Mouse (Mus musculus): Measurements from ENCODE around the gene Cabin1. TPM values are rescaled to one million over a fixed set of nuclear protein-coding genes. Genes with fewer than 3 reads are reported as not detected.

The Cabin1 gene
- polyA plus RNA-seq, 1 experiment from 2014 or later = 14.3 TPM

DNA sequence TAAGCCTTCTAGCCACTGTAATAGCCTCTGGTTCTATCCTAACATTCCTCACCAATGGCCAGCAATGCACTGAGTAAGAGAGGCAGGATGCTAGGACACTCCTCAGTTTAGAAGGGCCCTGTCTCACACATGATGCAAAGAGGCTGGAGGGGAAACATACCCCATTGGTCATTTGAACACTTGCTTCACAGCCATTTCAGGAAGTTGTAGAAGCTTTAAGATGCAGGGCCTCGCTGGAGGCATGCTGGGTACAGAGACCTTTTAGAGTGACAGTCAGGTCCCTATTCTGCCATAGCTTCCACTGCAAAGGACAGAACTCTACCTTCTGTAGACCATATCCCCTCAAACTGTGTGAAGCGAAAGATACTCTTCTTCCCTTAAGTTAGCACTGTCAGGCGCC lies 66.4 kb downstream of the Cabin1 start:
- Histone ChIP-seq H3K9me3 (replicated peaks) (no peaks in the 10 kb centered on the region), H3K36me3 (replicated peaks) (peaks cover 80% of the 10 kb centered on the region), H3K9ac (peak overlapping the region; percentile 56), H3K4me1 (replicated peaks) (peaks cover 77% of the 10 kb centered on the region), H3K4me3 (replicated peaks) (peak overlapping the region; percentile 53), H3K27me3 (no peaks in the 10 kb centered on the region), H3K4me2 (peak overlapping the region; percentile 74), H3K27ac (replicated peaks) (peak overlapping the region; percentile 99)
- peak; percentile 5; the same call in 1 of the 2 replicates for ATAC-seq (ENCODE audit: insufficient read depth)
- WGBS (ENCODE audit: insufficient replicate concordance) = 49% methylated on average over 3 of the region's 3 CpGs

DNA sequence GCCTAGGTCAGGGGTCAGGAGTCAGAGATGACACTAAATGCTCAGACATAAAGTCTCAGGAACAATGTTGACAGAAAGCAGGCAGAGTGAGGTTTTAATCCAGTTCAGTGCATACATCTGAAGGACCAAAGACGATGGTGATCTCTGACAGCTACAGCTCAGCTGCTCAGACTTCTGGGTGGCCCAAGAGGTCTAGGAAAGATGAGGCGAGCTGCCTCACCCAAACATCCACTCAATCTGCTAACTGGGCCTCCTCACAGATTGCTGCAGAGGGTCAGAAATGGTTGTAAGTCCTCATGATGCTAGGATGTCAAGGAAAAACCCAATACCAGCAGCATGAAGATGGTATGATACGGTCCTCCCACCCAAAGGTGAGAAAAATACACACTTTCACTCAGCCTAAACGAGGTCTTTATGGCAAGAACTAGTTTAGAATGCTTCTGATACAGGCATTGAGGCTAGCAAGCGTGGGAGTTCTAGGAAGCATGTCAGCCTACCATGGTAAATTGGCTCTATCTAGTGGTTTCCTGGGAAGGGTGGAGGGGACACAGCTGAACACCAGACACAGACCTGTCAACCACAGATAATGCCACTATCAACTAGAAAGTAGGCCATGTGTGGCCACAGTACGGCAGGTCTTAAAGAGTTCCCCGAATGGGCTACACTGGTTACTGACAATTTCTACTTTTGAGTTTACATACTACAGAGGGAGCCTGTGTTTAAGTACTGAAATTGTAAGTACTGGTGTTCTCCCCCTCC lies 67.4 kb downstream of the Cabin1 start:
- peak overlapping the region; percentile 53 for H3K4me3 ChIP-seq (replicated peaks)
- peak overlapping the region; percentile 99 for H3K27ac ChIP-seq (replicated peaks)
- peak; percentile 99 for ATAC-seq (ENCODE audit: insufficient read depth)
- H3K27me3 ChIP-seq = no peaks in the 10 kb centered on the region
- H3K36me3 ChIP-seq (replicated peaks) = peaks cover 83% of the 10 kb centered on the region
- WGBS (ENCODE audit: insufficient replicate concordance) = 30% methylated on average over 7 of the region's 7 CpGs
- peak overlapping the region; percentile 74 for H3K4me2 ChIP-seq
- H3K9ac ChIP-seq = peak overlapping the region; percentile 56
- peaks cover 72% of the 10 kb centered on the region for H3K4me1 ChIP-seq (replicated peaks)
- H3K9me3 ChIP-seq (replicated peaks) = no peaks in the 10 kb centered on the region

DNA sequence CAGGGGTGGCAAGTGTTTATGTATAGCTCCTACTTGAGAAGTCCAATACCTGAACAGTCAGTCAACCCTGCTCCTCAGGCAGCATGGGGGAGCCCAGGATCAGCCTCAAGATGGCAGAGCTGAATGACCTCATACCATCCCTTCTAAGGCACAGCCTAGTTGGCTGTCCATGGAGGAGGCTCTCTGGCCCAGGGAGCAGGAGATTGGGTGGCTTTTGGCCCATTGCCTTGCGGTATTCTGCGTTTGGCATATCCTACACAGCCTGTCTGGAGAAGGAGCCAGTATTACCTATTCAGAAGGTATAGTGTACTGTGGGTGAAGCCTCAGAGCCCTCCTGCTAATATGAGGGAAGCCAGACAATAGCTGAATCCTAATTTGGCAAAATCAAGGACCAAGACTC lies 68.6 kb downstream of the Cabin1 start:
- peaks cover 69% of the 10 kb centered on the region for H3K4me1 ChIP-seq (replicated peaks)
- H3K4me2 ChIP-seq = no peak overlapping the region
- no peak for ATAC-seq (ENCODE audit: insufficient read depth)
- H3K36me3 ChIP-seq (replicated peaks) = peaks cover 87% of the 10 kb centered on the region
- no peak overlapping the region for H3K4me3 ChIP-seq (replicated peaks)
- peak overlapping the region; percentile 99 for H3K27ac ChIP-seq (replicated peaks)
- no peaks in the 10 kb centered on the region for H3K27me3 ChIP-seq
- H3K9ac ChIP-seq = no peak overlapping the region
- WGBS (ENCODE audit: insufficient replicate concordance) = 93% methylated on average over 2 of the region's 2 CpGs
- H3K9me3 ChIP-seq (replicated peaks) = no peaks in the 10 kb centered on the region

DNA sequence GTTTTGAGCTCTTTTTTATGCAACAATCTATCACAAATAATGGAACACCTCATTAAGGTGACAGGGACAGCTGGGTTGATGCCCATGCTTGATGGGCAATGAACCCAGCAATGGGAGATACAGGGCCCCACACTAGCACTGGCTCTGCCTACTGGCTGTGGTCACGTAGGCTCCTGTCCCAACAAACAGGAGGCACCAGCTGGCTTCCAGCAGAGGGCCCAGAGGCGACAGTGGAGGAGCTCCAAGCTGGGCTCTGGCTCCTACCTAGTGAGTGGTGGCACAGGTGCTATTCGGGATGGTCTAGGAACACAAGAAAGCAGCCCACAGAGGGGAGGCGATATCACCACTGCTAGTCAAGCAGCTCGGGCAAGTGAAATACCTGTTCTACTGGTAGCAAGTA lies 69.1 kb downstream of the Cabin1 start:
- Histone ChIP-seq H3K9me3 (replicated peaks) (no peaks in the 10 kb centered on the region), H3K4me3 (replicated peaks) (no peak overlapping the region), H3K36me3 (replicated peaks) (peaks cover 84% of the 10 kb centered on the region), H3K9ac (no peak overlapping the region), H3K27me3 (no peaks in the 10 kb centered on the region), H3K4me1 (replicated peaks) (peaks cover 67% of the 10 kb centered on the region), H3K27ac (replicated peaks) (peak overlapping the region; percentile 99), H3K4me2 (no peak overlapping the region)
- no peak for ATAC-seq (ENCODE audit: insufficient read depth)
- 82% methylated on average over 5 of the region's 5 CpGs for WGBS (ENCODE audit: insufficient replicate concordance)

DNA sequence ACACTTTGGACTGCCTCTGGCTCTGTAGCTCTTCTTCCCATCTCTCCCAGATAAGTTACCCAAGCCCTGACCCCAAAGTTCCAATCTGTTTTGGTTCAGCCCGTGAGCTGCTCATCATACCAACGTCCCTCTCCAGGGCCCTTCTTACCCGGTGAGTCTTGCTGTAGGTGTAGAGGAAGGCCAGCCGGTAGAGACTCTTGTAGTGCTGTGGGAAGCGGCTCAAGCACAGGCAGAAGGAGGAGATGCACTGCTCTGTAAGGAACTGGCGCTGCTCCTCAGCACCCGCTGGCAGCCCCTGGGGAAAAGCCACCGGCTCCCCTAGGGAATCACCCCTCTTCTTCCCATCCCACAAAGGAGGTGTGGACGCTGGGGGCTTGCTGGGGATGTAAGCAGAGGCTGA lies 69.6 kb downstream of the Cabin1 start:
- ATAC-seq (ENCODE audit: insufficient read depth) = no peak
- no peak overlapping the region for H3K4me3 ChIP-seq (replicated peaks)
- H3K9ac ChIP-seq = no peak overlapping the region
- H3K27me3 ChIP-seq = no peaks in the 10 kb centered on the region
- H3K36me3 ChIP-seq (replicated peaks) = peaks cover 84% of the 10 kb centered on the region
- H3K27ac ChIP-seq (replicated peaks) = 0 out of 2 replicates have a peak overlapping the region, but pooled peaks have one; percentile 22
- H3K4me1 ChIP-seq (replicated peaks) = peaks cover 62% of the 10 kb centered on the region
- no peak overlapping the region for H3K4me2 ChIP-seq
- 89% methylated on average over 9 of the region's 9 CpGs for WGBS (ENCODE audit: insufficient replicate concordance)
- H3K9me3 ChIP-seq (replicated peaks) = no peaks in the 10 kb centered on the region

DNA sequence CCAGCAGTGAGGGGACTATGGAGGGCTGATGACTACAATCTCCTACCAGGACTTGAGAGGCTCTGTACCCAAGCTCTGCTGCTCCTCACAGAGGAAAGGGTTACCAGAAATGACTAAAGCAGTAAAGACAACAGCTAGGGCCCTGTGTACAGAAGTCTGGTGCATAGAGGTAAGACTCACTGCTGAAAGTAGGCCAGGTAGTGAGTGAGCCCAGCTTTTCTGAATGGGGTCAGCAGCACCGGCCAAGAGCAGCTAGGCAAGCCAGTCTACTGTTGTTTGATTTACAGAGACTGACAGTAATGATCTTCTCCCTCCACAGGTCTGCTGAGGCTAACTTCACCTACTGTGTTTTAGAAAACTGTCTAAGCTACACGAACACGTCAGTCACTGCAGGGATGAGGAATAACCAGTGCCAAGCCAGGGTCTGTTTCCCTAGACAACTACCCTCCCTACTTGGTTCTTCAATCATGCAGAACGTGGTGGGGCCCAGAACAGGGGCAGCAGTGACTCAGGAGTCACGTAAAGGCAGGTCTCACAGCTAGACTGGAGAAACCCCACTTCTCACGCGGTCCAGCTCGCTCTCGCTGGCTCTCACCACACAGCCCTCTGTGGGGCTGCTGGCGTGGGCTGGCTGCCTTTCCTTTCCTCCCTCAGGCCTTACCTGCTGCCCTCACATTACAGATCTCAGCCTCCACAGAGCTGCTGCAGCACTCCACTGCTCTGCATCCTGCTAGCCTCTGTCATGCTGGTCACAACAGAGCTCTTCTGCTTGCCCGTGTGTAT lies 70.5 kb downstream of the Cabin1 start:
- H3K27ac ChIP-seq (replicated peaks) = peak overlapping the region; percentile 22
- H3K27me3 ChIP-seq = no peaks in the 10 kb centered on the region
- H3K9me3 ChIP-seq (replicated peaks) = no peaks in the 10 kb centered on the region
- H3K4me2 ChIP-seq = no peak overlapping the region
- WGBS (ENCODE audit: insufficient replicate concordance) = 77% methylated on average over 11 of the region's 11 CpGs
- no peak for ATAC-seq (ENCODE audit: insufficient read depth)
- H3K9ac ChIP-seq = no peak overlapping the region
- H3K4me3 ChIP-seq (replicated peaks) = no peak overlapping the region
- H3K36me3 ChIP-seq (replicated peaks) = peaks cover 83% of the 10 kb centered on the region
- peaks cover 52% of the 10 kb centered on the region for H3K4me1 ChIP-seq (replicated peaks)

DNA sequence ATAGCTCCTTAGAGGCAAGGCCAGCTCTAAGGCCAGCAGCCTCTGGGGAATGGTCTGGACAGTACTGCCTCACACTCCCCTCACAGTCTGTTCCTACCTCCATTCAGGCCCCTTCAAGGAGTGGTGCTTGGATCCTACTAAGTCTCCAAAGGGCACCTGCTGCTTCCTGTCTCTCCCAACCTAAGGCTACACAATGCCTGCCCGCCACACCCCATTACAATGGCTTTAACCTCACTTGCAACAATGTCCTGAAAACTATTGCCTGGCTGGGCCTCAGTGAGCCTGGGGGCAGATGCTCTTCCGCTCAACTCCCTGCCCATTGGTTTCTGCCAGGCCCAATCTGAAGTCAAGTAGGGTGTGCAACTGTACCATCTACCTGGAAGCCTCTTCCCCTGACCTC lies 75.5 kb downstream of the Cabin1 start:
- Histone ChIP-seq H3K9ac (no peak overlapping the region), H3K27ac (replicated peaks) (no peak overlapping the region), H3K4me1 (replicated peaks) (peaks cover 2% of the 10 kb centered on the region), H3K4me2 (no peak overlapping the region), H3K9me3 (replicated peaks) (no peaks in the 10 kb centered on the region), H3K27me3 (no peaks in the 10 kb centered on the region), H3K4me3 (replicated peaks) (no peak overlapping the region), H3K36me3 (replicated peaks) (peaks cover 85% of the 10 kb centered on the region)
- ATAC-seq (ENCODE audit: insufficient read depth) = no peak
- 85% methylated on average over 2 of the region's 2 CpGs for WGBS (ENCODE audit: insufficient replicate concordance)

DNA sequence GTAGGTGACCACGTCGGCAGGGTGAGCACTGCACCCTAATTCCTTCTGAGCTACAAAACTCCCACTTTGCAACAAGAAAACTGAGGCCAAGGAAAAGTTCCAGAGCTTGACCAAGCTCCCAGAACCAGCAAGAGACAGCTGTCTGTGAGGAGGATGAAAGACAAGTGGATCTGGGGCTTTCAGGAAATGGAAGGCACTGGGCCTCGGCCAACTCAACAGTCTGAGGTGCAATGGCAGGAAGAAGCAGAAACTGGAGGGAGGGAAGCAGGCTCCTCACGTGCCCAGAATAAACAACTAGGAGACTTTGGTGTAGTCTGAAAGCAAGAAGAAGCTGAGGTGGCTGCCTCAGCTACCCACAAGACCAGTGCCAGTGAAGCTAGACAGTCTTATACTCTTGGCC lies 77.4 kb downstream of the Cabin1 start:
- no peak for ATAC-seq (ENCODE audit: insufficient read depth)
- H3K36me3 ChIP-seq (replicated peaks) = peaks cover 83% of the 10 kb centered on the region
- 67% methylated on average over 4 of the region's 4 CpGs for WGBS (ENCODE audit: insufficient replicate concordance)
- H3K4me2 ChIP-seq = no peak overlapping the region
- H3K9ac ChIP-seq = no peak overlapping the region
- no peaks in the 10 kb centered on the region for H3K4me1 ChIP-seq (replicated peaks)
- no peaks in the 10 kb centered on the region for H3K9me3 ChIP-seq (replicated peaks)
- no peaks in the 10 kb centered on the region for H3K27me3 ChIP-seq
- no peak overlapping the region for H3K27ac ChIP-seq (replicated peaks)
- no peak overlapping the region for H3K4me3 ChIP-seq (replicated peaks)

DNA sequence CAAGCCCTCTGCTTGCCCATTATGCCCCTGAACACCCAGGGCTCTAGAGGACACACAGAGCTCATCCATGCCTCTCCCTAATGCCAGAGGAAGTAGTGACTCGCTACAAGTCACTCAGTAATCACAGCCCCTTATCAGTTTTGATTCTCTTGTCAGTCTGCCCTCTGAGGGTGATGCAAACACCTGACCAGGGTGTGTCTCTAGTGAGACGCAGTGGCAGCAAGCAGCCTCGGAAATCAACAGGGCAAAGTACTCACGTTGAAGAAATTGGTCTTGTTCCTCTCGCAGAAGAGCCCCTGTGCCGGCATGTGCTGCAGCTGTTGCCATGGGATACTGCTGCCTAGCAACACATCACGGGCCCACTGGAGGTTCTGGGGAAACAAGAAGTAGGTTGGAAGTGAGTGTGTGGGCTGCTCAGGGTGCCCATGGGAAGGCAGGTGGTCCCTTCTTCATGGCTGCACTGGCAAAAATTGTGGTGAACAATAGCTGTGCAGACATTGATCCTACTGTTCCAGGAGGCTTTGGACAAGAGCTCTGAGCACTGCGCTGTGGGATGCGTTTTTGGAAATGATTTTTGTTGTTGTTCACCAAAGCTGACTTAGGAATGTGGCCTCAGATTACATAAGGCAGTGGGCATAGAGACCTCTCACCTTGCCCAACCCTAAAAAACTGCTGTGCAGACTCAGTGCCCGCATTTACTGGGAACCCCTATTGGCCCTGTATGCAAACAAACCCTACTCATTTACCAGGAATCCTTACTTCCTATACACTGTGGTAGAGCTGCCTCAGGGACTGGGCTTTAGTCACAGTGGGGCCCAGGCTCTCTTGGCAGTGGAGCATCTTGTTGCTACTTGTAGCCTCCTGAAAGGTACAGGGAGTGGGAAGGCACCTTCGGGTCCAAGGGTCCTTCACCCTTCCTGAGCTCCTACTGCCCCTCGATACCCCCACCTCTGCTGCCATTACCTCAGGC lies 79.8 kb downstream of the Cabin1 start:
- H3K36me3 ChIP-seq (replicated peaks) = peaks cover 70% of the 10 kb centered on the region
- no peaks in the 10 kb centered on the region for H3K27me3 ChIP-seq
- ATAC-seq (ENCODE audit: insufficient read depth) = no peak
- no peaks in the 10 kb centered on the region for H3K9me3 ChIP-seq (replicated peaks)
- no peak overlapping the region for H3K4me2 ChIP-seq
- H3K4me1 ChIP-seq (replicated peaks) = no peaks in the 10 kb centered on the region
- WGBS (ENCODE audit: insufficient replicate concordance) = 70% methylated on average over 12 of the region's 12 CpGs
- no peak overlapping the region for H3K27ac ChIP-seq (replicated peaks)
- H3K9ac ChIP-seq = no peak overlapping the region
- H3K4me3 ChIP-seq (replicated peaks) = no peak overlapping the region

DNA sequence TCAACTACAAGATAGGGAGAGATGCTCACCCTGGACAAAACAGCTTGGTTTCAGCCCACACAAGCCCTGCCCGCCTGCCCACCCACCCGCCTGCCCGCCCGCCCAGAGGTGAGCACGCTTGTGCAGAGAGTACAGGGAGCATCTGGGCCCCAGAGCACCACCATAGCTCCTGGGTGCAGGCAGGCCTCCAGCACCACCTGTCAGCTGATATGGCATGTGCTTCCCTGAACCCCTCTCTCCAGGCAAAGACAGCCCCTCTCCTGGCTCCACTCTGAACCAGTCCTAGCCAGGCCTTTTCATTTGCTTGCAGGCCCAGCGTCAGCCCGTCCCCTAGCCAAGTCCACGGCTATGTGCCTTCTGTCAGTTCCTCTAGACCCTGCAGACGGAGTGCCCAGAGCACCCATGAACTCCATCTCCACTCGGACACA lies 83.6 kb downstream of the Cabin1 start:
- no peak overlapping the region for H3K4me2 ChIP-seq
- H3K27ac ChIP-seq (replicated peaks) = no peak overlapping the region
- no peak overlapping the region for H3K9ac ChIP-seq
- peaks cover 61% of the 10 kb centered on the region for H3K36me3 ChIP-seq (replicated peaks)
- WGBS (ENCODE audit: insufficient replicate concordance) = 82% methylated on average over 10 of the region's 10 CpGs
- peaks cover 24% of the 10 kb centered on the region; the same call in 1 of the 2 replicates for H3K4me1 ChIP-seq (replicated peaks)
- no peaks in the 10 kb centered on the region for H3K27me3 ChIP-seq
- H3K9me3 ChIP-seq (replicated peaks) = no peaks in the 10 kb centered on the region
- no peak for ATAC-seq (ENCODE audit: insufficient read depth)
- H3K4me3 ChIP-seq (replicated peaks) = no peak overlapping the region

Measured in liver, embryonic 15.5 days (tissue).